Mouse (Mus musculus) spleen, adult 2 months (tissue): ENCODE measurements around the gene Tenm3.

ENCODE experiments used
- CTCF ChIP-seq: fragments of 200-500 bp; IDR thresholded peaks from 2 replicates; pipeline ENCODE4 v1.5.1; 2011; ENCODE audit warnings: mild to moderate bottlenecking, inconsistent platforms; ENCODE audit not compliant: insufficient read depth, insufficient read length, insufficient replicate concordance; ENCODE audit errors: extremely low read depth
- POLR2A ChIP-seq: fragments of 200-500 bp; IDR thresholded peaks from 2 replicates; pipeline ENCODE4 v1.6.1; 2011; ENCODE audit warnings: low read depth, low read length, inconsistent platforms

DNA sequence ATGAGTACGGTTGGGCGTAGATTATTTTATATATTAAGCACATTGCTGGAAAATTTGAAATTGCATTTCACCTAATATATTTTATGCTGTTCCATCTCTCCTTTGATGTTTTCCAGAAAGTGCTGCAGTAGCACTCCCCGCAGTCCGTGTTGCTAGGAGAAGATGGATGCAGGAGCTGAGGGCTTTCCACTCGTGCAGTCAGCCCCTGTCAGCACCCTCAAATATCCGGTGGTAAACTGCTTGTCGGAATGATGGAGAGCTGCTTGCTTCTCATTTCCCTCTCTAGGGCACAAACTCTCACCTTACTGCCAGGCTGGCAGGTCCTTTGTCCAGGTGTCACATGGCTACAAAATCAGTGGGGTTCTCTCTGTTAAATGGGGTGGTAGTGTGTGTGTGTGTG lies 610.8 kb downstream of the Tenm3 start:
- no peak for TF ChIP-seq CTCF
- no peak for TF ChIP-seq POLR2A
